Mouse (Mus musculus): ENCODE measurements around the gene Ctse. TPM values are rescaled to one million over a fixed set of nuclear protein-coding genes. Genes with fewer than 3 reads are reported as not detected.

The Ctse gene
- polyA plus RNA-seq, 1 experiment: 0.10 TPM

DNA sequence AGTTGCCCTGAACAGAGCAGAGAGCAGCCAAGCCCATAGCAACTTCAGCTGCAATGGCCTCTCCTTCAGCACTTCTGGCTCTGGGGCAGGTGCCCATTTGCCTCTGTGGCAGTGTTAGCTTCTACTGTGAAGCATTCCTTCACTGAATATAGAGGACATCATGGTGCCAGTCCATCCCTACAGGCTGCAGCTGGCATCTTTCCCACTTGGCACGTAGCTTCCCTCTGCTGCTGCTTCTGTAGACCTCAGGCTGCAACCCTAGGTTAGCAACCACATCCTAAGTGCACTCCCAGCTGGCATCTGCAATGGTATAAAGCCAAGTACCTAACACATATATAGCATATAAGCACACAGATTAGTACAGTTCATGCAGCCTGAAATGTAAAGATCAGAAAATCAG is 27.8 kb downstream of the Ctse start:
- H3K27me3 ChIP-seq (ENCODE audit: control insufficient read depth, insufficient read depth, low read length): no peaks in the 10 kb centered on the region
- no peak overlapping the region for H3K27ac ChIP-seq (ENCODE audit: insufficient read depth, low read length)
- TF ChIP-seq CTCF (IDR thresholded peaks at IDR 0.05; ENCODE audit: borderline replicate concordance, insufficient read depth, low read depth, low read length) (no peak), POLR2A (IDR thresholded peaks at IDR 0.05; ENCODE audit: borderline replicate concordance, insufficient read depth, low read length) (no peak)
- 11% methylated on average over 1 of the region's 1 CpGs for WGBS
- H3K4me3 ChIP-seq (replicated peaks; ENCODE audit: insufficient read depth, low read depth, low read length): no peak overlapping the region
- H3K4me1 ChIP-seq (ENCODE audit: control insufficient read depth, insufficient read depth, low read length): no peaks in the 10 kb centered on the region
- DNase-seq: no peak

DNA sequence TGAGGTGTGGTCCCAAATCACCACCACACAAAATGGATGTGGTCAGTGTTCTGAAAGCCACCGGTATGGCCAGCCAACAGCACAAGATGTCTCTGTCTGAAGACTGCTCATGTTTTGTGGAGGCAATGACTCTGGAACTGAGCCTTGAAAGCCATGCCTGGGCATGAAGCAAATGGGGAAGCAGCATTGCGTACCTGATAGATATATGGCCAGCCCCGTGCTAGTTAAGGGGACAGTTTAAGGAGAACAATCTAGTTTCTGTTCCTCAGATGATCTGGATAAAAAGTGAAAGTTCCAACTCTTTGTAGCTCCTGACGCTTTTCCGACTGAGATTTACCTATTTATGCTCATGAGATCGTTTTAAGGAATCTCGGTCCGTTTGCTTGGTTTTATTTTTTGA is 33.0 kb downstream of the Ctse start:
- H3K27ac ChIP-seq (ENCODE audit: insufficient read depth, low read length): no peak overlapping the region
- H3K27me3 ChIP-seq (ENCODE audit: control insufficient read depth, insufficient read depth, low read length): no peaks in the 10 kb centered on the region
- WGBS: 94% methylated on average over 8 of the region's 8 CpGs
- TF ChIP-seq CTCF (IDR thresholded peaks at IDR 0.05; ENCODE audit: borderline replicate concordance, insufficient read depth, low read depth, low read length) (no peak), POLR2A (IDR thresholded peaks at IDR 0.05; ENCODE audit: borderline replicate concordance, insufficient read depth, low read length) (no peak)
- DNase-seq: no peak
- no peaks in the 10 kb centered on the region for H3K4me1 ChIP-seq (ENCODE audit: control insufficient read depth, insufficient read depth, low read length)
- no peak overlapping the region for H3K4me3 ChIP-seq (replicated peaks; ENCODE audit: insufficient read depth, low read depth, low read length)

DNA sequence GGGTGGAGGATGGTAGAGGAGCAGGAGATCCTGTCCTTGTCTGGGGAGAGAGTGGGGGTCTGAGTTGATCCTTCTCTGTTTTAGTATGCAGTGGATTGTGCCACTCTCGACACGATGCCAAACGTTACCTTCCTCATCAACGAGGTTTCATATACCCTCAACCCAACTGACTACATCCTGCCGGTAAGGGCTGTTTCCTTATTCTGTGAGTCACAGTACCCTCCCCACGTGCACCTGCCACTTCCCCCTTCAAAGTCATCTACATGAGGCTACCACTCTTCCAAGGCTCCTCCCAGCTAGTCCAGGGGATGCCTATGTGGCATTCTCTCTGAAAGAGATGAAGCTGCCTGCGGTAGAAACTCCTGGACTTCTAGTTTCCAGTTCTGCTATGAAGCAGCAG is 34.3 kb downstream of the Ctse start:
- WGBS: 82% methylated on average over 7 of the region's 7 CpGs
- H3K27me3 ChIP-seq (ENCODE audit: control insufficient read depth, insufficient read depth, low read length): no peaks in the 10 kb centered on the region
- no peak overlapping the region for H3K27ac ChIP-seq (ENCODE audit: insufficient read depth, low read length)
- no peak overlapping the region for H3K4me3 ChIP-seq (replicated peaks; ENCODE audit: insufficient read depth, low read depth, low read length)
- TF ChIP-seq POLR2A (IDR thresholded peaks at IDR 0.05; ENCODE audit: borderline replicate concordance, insufficient read depth, low read length) (no peak), CTCF (IDR thresholded peaks at IDR 0.05; ENCODE audit: borderline replicate concordance, insufficient read depth, low read depth, low read length) (no peak)
- DNase-seq: no peak
- H3K4me1 ChIP-seq (ENCODE audit: control insufficient read depth, insufficient read depth, low read length): no peaks in the 10 kb centered on the region

DNA sequence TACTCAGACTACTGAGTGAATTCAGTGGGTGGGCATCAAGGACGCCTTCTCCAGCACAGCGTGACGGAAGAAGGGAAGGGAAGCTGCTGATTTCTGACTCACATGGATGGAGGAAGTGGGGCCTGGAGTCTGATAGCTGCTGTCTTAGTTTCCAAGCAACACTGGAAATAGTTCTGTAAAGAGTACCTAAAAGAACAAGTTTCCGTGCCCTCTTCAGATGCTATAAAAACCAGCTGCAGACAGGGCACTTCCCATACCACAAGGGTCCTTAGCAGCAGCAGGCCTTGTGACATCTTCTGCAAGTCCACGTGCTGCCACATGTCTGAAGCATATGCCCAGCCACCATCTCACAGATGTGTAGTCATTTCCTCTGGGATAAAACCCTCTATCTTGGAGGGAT is 41.5 kb downstream of the Ctse start:
- WGBS: 82% methylated on average over 5 of the region's 5 CpGs
- TF ChIP-seq CTCF (IDR thresholded peaks at IDR 0.05; ENCODE audit: borderline replicate concordance, insufficient read depth, low read depth, low read length): no peak
- no peak for TF ChIP-seq POLR2A (IDR thresholded peaks at IDR 0.05; ENCODE audit: borderline replicate concordance, insufficient read depth, low read length)
- Histone ChIP-seq H3K27ac (ENCODE audit: insufficient read depth, low read length) (no peak overlapping the region), H3K27me3 (ENCODE audit: control insufficient read depth, insufficient read depth, low read length) (no peaks in the 10 kb centered on the region), H3K4me3 (replicated peaks; ENCODE audit: insufficient read depth, low read depth, low read length) (no peak overlapping the region), H3K4me1 (ENCODE audit: control insufficient read depth, insufficient read depth, low read length) (no peaks in the 10 kb centered on the region)
- no peak for DNase-seq

DNA sequence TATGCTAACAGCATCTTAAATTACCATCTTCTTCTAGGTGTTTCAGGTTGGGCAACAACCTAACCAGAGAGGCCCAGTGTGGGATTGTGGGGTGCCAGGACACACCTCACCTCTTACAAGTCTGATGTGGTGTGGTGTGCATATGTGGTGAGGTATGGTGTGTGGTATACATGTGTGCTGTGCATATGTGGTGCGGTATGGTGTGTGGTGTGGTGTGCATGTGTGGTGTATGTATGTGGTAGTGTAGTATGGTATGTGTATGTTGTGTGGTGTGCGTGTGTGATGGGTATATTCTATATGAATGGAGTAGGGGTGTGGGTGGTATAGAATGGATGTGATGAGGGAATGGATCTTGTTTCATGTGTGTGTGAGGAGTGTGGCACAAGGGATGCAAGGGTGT is 49.6 kb downstream of the Ctse start:
- 98% methylated on average over 2 of the region's 2 CpGs for WGBS
- Histone ChIP-seq H3K27me3 (ENCODE audit: control insufficient read depth, insufficient read depth, low read length) (no peaks in the 10 kb centered on the region), H3K27ac (ENCODE audit: insufficient read depth, low read length) (no peak overlapping the region)

DNA sequence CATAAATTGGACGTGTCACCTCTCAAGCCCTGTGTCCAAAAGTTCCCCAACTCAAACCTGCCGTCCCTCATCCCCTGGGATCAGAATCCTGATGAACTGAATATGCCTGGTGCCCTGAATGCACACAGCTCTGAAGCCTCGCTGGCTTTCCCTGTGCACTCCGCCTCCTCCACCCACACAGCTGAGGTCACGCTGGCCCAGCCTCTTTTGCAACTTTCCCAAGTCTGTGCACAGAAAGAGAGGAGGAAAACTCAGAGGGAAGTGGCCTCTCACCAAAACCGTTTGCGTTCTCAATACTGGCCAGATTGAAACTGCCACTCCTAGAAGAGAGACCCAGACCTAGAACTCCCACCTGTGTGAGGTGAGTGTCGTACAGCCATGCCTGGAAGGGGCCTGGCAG is 50.4 kb downstream of the Ctse start, which contains the start of gene Rab7b:
Gene Rab7b (plus strand): TSS at position 221 of the 400 bp plus-strand sequence.
- no peaks in the 10 kb centered on the region for H3K4me1 ChIP-seq (ENCODE audit: control insufficient read depth, insufficient read depth, low read length)
- no peaks in the 10 kb centered on the region for H3K27me3 ChIP-seq (ENCODE audit: control insufficient read depth, insufficient read depth, low read length)
- WGBS: 44% methylated on average over 8 of the region's 8 CpGs
- TF ChIP-seq POLR2A (IDR thresholded peaks at IDR 0.05; ENCODE audit: borderline replicate concordance, insufficient read depth, low read length) (no peak), CTCF (IDR thresholded peaks at IDR 0.05; ENCODE audit: borderline replicate concordance, insufficient read depth, low read depth, low read length) (no peak)
- no peak within 1 kb of the TSS for H3K4me3 ChIP-seq (replicated peaks; ENCODE audit: insufficient read depth, low read depth, low read length)
- DNase-seq: no peak
- H3K27ac ChIP-seq (ENCODE audit: insufficient read depth, low read length): no peak within 1 kb of the TSS

More for the DNA sequence above, 49.6 kb downstream of the Ctse start:
- TF ChIP-seq CTCF (IDR thresholded peaks at IDR 0.05; ENCODE audit: borderline replicate concordance, insufficient read depth, low read depth, low read length) (no peak), POLR2A (IDR thresholded peaks at IDR 0.05; ENCODE audit: borderline replicate concordance, insufficient read depth, low read length) (no peak)
- no peak for DNase-seq
- no peaks in the 10 kb centered on the region for H3K4me1 ChIP-seq (ENCODE audit: control insufficient read depth, insufficient read depth, low read length)
- no peak overlapping the region for H3K4me3 ChIP-seq (replicated peaks; ENCODE audit: insufficient read depth, low read depth, low read length)

DNA sequence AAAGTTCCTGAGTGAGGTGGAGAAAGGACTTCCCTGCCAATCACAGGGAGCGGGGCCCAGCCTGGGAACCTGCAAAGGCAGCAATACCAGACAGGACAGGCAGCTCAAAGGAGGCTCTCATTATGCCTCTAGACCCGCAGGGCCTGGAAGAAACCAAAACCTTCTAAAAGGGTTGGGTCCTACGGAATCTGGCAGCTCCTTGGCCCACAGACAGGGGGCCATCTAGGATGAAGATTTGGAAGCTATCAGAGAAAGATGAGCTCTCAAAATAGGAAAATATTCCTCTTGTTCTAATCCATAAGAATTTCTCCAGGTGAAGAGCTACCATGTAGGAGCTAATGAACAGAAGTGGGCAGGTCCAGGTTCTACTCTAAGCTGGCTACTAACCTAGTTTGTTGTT is 50.9 kb downstream of the Ctse start:
- DNase-seq: no peak
- H3K4me1 ChIP-seq (ENCODE audit: control insufficient read depth, insufficient read depth, low read length): no peaks in the 10 kb centered on the region
- no peak overlapping the region for H3K27ac ChIP-seq (ENCODE audit: insufficient read depth, low read length)
- no peak for TF ChIP-seq CTCF (IDR thresholded peaks at IDR 0.05; ENCODE audit: borderline replicate concordance, insufficient read depth, low read depth, low read length)
- no peak for TF ChIP-seq POLR2A (IDR thresholded peaks at IDR 0.05; ENCODE audit: borderline replicate concordance, insufficient read depth, low read length)
- 73% methylated on average over 3 of the region's 3 CpGs for WGBS
- no peak overlapping the region for H3K4me3 ChIP-seq (replicated peaks; ENCODE audit: insufficient read depth, low read depth, low read length)
- H3K27me3 ChIP-seq (ENCODE audit: control insufficient read depth, insufficient read depth, low read length): no peaks in the 10 kb centered on the region

DNA sequence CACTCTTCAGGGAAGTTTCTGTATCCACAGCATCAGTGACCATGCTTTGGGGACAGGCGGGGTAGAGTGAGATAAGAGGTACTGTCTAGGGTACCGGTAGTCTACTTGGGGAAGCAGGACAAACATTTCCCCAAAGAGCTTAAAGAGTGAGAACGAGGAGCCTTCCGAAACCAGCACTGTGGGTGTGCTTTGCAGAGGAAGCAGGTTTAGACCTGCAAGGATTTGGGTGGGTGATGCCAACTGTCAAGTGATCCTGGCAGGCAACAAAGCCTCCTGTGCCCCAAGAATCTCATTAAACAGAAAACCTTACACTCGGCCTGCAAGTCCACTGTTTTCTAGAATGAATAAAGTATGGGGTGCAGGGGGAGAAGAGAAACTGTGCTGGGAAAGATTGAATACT is 51.8 kb downstream of the Ctse start:
- Histone ChIP-seq H3K27me3 (ENCODE audit: control insufficient read depth, insufficient read depth, low read length) (no peaks in the 10 kb centered on the region), H3K4me3 (replicated peaks; ENCODE audit: insufficient read depth, low read depth, low read length) (no peak overlapping the region), H3K27ac (ENCODE audit: insufficient read depth, low read length) (no peak overlapping the region), H3K4me1 (ENCODE audit: control insufficient read depth, insufficient read depth, low read length) (no peaks in the 10 kb centered on the region)
- 74% methylated on average over 5 of the region's 5 CpGs for WGBS
- DNase-seq: no peak
- no peak for TF ChIP-seq POLR2A (IDR thresholded peaks at IDR 0.05; ENCODE audit: borderline replicate concordance, insufficient read depth, low read length)
- TF ChIP-seq CTCF (IDR thresholded peaks at IDR 0.05; ENCODE audit: borderline replicate concordance, insufficient read depth, low read depth, low read length): no peak
